Mouse (Mus musculus): ENCODE results near the gene Dcps.

Dcps gene

GRCm38 (mm10) chr9:35110567-35110966 is 65.3 kb downstream of the Dcps start:
- DNase-seq (ENCODE audit: extremely low read depth, low read depth) = no peak

GRCm38 (mm10) chr9:35110051-35110450 is 65.8 kb downstream of the Dcps start:
- no peak for DNase-seq (ENCODE audit: extremely low read depth, low read depth)

- DNase-seq (ENCODE audit: extremely low read depth, low read depth) = no peak
Measured at GRCm38 (mm10) chr9:35108916-35109315, 66.9 kb downstream of the Dcps start.

- DNase-seq (ENCODE audit: extremely low read depth, low read depth) = no peak
Measured at GRCm38 (mm10) chr9:35108066-35108465, 67.8 kb downstream of the Dcps start.

GRCm38 (mm10) chr9:35107396-35107795 is 68.5 kb downstream of the Dcps start:
- DNase-seq (ENCODE audit: extremely low read depth, low read depth) = no peak

GRCm38 (mm10) chr9:35105884-35106880 is 69.7 kb downstream of the Dcps start:
- no peak for DNase-seq (ENCODE audit: extremely low read depth, low read depth)

GRCm38 (mm10) chr9:35105438-35105837 is 70.4 kb downstream of the Dcps start:
- no peak for DNase-seq (ENCODE audit: extremely low read depth, low read depth)

GRCm38 (mm10) chr9:35104711-35105110 is 71.2 kb downstream of the Dcps start:
- no peak for DNase-seq (ENCODE audit: extremely low read depth, low read depth)

GRCm38 (mm10) chr9:35098762-35099161 is 77.1 kb downstream of the Dcps start:
- DNase-seq (ENCODE audit: extremely low read depth, low read depth) = no peak

- DNase-seq (ENCODE audit: extremely low read depth, low read depth) = no peak
Measured at GRCm38 (mm10) chr9:35097901-35098300, 78.0 kb downstream of the Dcps start.

- DNase-seq (ENCODE audit: extremely low read depth, low read depth) = no peak
Measured at GRCm38 (mm10) chr9:35095726-35096125, 80.1 kb downstream of the Dcps start.

- DNase-seq (ENCODE audit: extremely low read depth, low read depth) = no peak
Measured at GRCm38 (mm10) chr9:35093350-35093749, 82.5 kb downstream of the Dcps start.

GRCm38 (mm10) chr9:35092904-35093303 is 83.0 kb downstream of the Dcps start:
- no peak for DNase-seq (ENCODE audit: extremely low read depth, low read depth)
